In the genomic region with DNA sequence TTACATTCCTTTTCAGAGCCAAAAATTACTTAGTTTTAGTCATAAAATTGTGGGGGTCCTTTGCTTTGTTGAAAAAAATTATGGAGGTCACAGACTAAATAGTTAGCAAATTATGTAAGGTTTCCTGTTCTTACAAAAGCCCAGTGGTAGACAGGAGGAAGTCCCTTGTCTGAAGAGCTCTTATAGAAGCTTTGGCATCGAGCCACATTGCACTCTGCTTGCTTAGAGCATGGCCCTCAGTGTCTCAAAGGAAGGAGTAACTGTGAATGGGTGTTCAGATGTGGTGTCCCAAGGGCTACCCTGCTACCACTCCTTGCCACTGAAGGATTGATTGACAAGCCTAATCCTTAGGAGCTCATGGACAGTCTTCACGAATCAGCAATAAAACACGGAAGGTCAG, we compare ENCODE assay signal across 12 mouse cellular contexts. TPM values are rescaled to one million over a fixed set of nuclear protein-coding genes. Genes with fewer than 3 reads are reported as not detected.
A peak's percentile ranks its signal among the peaks of the same experiment; 100 is the strongest.
DNase-seq lines count a peak whose midpoint lies in the region; ATAC-seq and TF ChIP-seq lines count a peak whose summit lies in the region.
"Had no signal": no experiment of that assay in that cellular context is flagged by ENCODE, and none has a peak within 500 bp of the region (broad histone marks: within the 10 kb centered on the region; RNA-seq: fewer than 3 reads in every experiment).

No protein-coding gene starts in this region.

- no peaks in the 10 kb centered on the region for H3K36me3 ChIP-seq in limb, embryonic 14.5 days (ENCODE audit: control insufficient read depth, insufficient read depth, low read length)
- H3K36me3 ChIP-seq in limb, embryonic 10.5 days, result no peaks in the 10 kb centered on the region
- H3K36me3 ChIP-seq in neural tube, embryonic 15.5 days, result no peaks in the 10 kb centered on the region
- no peaks in the 10 kb centered on the region for H3K36me3 ChIP-seq in hindbrain, embryonic 10.5 days
- H3K36me3 ChIP-seq: liver, embryonic 13.5 days; neural tube, embryonic 13.5 days had no signal

- DNase-seq in cerebellum, postnatal 10 days, result peak; percentile 33 to 34
- DNase-seq in cerebellum, postnatal 25 days, result no peak
- DNase-seq in limb, embryonic 14.5 days (ENCODE audit: low spot score), result peak; percentile 67
- DNase-seq in limb, embryonic 10.5 days (ENCODE audit: low spot score), result no peak
- peak; percentile 36 to 48 for DNase-seq in heart, postnatal 14 days
- DNase-seq in lung, postnatal 36 days, result peak; percentile 85
- no peak for DNase-seq in hindbrain, embryonic 10.5 days (ENCODE audit: low spot score)
- DNase-seq: B cell, adult 2 months; cerebellum, postnatal 36 days; liver, embryonic 13.5 days had no signal

- H3K4me3 ChIP-seq in limb, embryonic 14.5 days (replicated peaks; ENCODE audit: low read length), result no peak overlapping the region
- H3K4me3 ChIP-seq in limb, embryonic 10.5 days, result no peak overlapping the region
- no peak overlapping the region for H3K4me3 ChIP-seq in neural tube, embryonic 15.5 days (replicated peaks)
- H3K4me3 ChIP-seq in hindbrain, embryonic 10.5 days, result no peak overlapping the region
- H3K4me3 ChIP-seq: liver, embryonic 13.5 days; neural tube, embryonic 13.5 days had no signal

- WGBS in limb, embryonic 14.5 days, result 61% methylated on average over 3 of the region's 3 CpGs
- 79% methylated on average over 3 of the region's 3 CpGs for WGBS in limb, embryonic 10.5 days
- 70% methylated on average over 3 of the region's 3 CpGs for WGBS in neural tube, embryonic 15.5 days
- WGBS in hindbrain, embryonic 10.5 days, result 76% methylated on average over 3 of the region's 3 CpGs

- intact Hi-C loops in heart, postnatal 14 days (cut with DNase I), result no loop called here

- no peak overlapping the region for H3K27ac ChIP-seq in limb, embryonic 14.5 days (replicated peaks; ENCODE audit: low read depth, low read length)
- H3K27ac ChIP-seq in limb, embryonic 10.5 days, result no peak overlapping the region
- H3K27ac ChIP-seq in neural tube, embryonic 15.5 days (replicated peaks), result no peak overlapping the region
- no peak overlapping the region for H3K27ac ChIP-seq in hindbrain, embryonic 10.5 days
- H3K27ac ChIP-seq: liver, embryonic 13.5 days; neural tube, embryonic 13.5 days had no signal

- H3K4me2 ChIP-seq in limb, embryonic 14.5 days (replicated peaks; ENCODE audit: low read depth, low read length, severe bottlenecking), result no peak overlapping the region
- no peak overlapping the region for H3K4me2 ChIP-seq in neural tube, embryonic 15.5 days
- H3K4me2 ChIP-seq: liver, embryonic 13.5 days; neural tube, embryonic 13.5 days had no signal

- no peaks in the 10 kb centered on the region for H3K27me3 ChIP-seq in limb, embryonic 14.5 days (ENCODE audit: control insufficient read depth, insufficient read depth, low read length)
- H3K27me3 ChIP-seq in limb, embryonic 10.5 days (ENCODE audit: low read depth, poor library complexity, severe bottlenecking), result no peaks in the 10 kb centered on the region
- H3K27me3 ChIP-seq in neural tube, embryonic 15.5 days (replicated peaks), result no peaks in the 10 kb centered on the region
- no peaks in the 10 kb centered on the region for H3K27me3 ChIP-seq in hindbrain, embryonic 10.5 days (ENCODE audit: insufficient read depth, poor library complexity, severe bottlenecking)
- H3K27me3 ChIP-seq: liver, embryonic 13.5 days; neural tube, embryonic 13.5 days had no signal

- no peak for TF ChIP-seq POLR2A in limb, embryonic 14.5 days (IDR thresholded peaks at IDR 0.05; ENCODE audit: borderline replicate concordance, extremely low read depth, insufficient read depth, insufficient read length)

- H3K9ac ChIP-seq in limb, embryonic 14.5 days (ENCODE audit: low read depth, low read length, severe bottlenecking), result no peak overlapping the region
- H3K9ac ChIP-seq in neural tube, embryonic 15.5 days (replicated peaks), result no peak overlapping the region
- H3K9ac ChIP-seq: liver, embryonic 13.5 days; neural tube, embryonic 13.5 days had no signal

- H3K9me3 ChIP-seq in limb, embryonic 14.5 days (ENCODE audit: control insufficient read depth, low read length), result no peaks in the 10 kb centered on the region
- H3K9me3 ChIP-seq in limb, embryonic 10.5 days (replicated peaks), result no peaks in the 10 kb centered on the region
- no peaks in the 10 kb centered on the region for H3K9me3 ChIP-seq in neural tube, embryonic 15.5 days (replicated peaks)
- H3K9me3 ChIP-seq in hindbrain, embryonic 10.5 days, result no peaks in the 10 kb centered on the region
- H3K9me3 ChIP-seq: liver, embryonic 13.5 days; neural tube, embryonic 13.5 days had no signal

- H3K4me1 ChIP-seq in limb, embryonic 14.5 days (ENCODE audit: control insufficient read depth, insufficient read depth, low read length), result no peaks in the 10 kb centered on the region
- no peaks in the 10 kb centered on the region for H3K4me1 ChIP-seq in limb, embryonic 10.5 days
- H3K4me1 ChIP-seq in neural tube, embryonic 15.5 days, result no peaks in the 10 kb centered on the region
- no peaks in the 10 kb centered on the region for H3K4me1 ChIP-seq in hindbrain, embryonic 10.5 days (replicated peaks)
- H3K4me1 ChIP-seq: neural tube, embryonic 13.5 days had no signal

- ATAC-seq in limb, embryonic 14.5 days (ENCODE audit: low FRiP score, low read depth), result no peak
- no peak for ATAC-seq in neural tube, embryonic 15.5 days (ENCODE audit: low FRiP score)

RNA-seq across cellular contexts. Expression of a gene that starts 25.3 kb away (rescaled TPM):
- polyA plus RNA-seq in limb, embryonic 14.5 days (2012; rRNA removed), result 7.4 and 7.8 TPM in 2 replicates
- polyA plus RNA-seq in limb, embryonic 14.5 days (2014; fragmentation: Nextera tagmentation; extraction: Ambion mirVana), result 8.0 and 11.1 TPM in 2 replicates
- polyA plus RNA-seq in limb, embryonic 10.5 days (2016; fragmentation: Nextera tagmentation; extraction: Ambion mirVana), result 2.0 and 2.9 TPM in 2 replicates
- total RNA-seq in heart, postnatal 14 days (2021), result 1 to 10 TPM; 2.7 to 3.1 TPM
- 2.1 and 2.7 TPM in 2 replicates for polyA plus RNA-seq in neural tube, embryonic 15.5 days (2015; fragmentation: Nextera tagmentation; extraction: Ambion mirVana)
- polyA plus RNA-seq in hindbrain, embryonic 10.5 days (2016; fragmentation: Nextera tagmentation; extraction: Ambion mirVana), result 2.4 and 3.7 TPM in 2 replicates

RNA-seq across cellular contexts. Expression of a gene that starts 40.8 kb away (rescaled TPM):
- polyA plus RNA-seq in limb, embryonic 14.5 days (2012; rRNA removed), result 54.0 and 63.2 TPM in 2 replicates
- polyA plus RNA-seq in limb, embryonic 14.5 days (2014; fragmentation: Nextera tagmentation; extraction: Ambion mirVana), result 171 and 176 TPM in 2 replicates
- 84.7 and 93.5 TPM in 2 replicates for polyA plus RNA-seq in limb, embryonic 10.5 days (2016; fragmentation: Nextera tagmentation; extraction: Ambion mirVana)
- 10 to 100 TPM; 89.0 to 96.3 TPM for total RNA-seq in heart, postnatal 14 days (2021)
- 384 and 458 TPM in 2 replicates for polyA plus RNA-seq in neural tube, embryonic 15.5 days (2015; fragmentation: Nextera tagmentation; extraction: Ambion mirVana)
- 125 and 171 TPM in 2 replicates for polyA plus RNA-seq in hindbrain, embryonic 10.5 days (2016; fragmentation: Nextera tagmentation; extraction: Ambion mirVana)

RNA-seq across cellular contexts. Expression of a gene that starts 40.8 kb away (rescaled TPM):
- polyA plus RNA-seq in limb, embryonic 14.5 days (2012; rRNA removed), result 15.1 and 15.7 TPM in 2 replicates
- 12.9 and 13.1 TPM in 2 replicates for polyA plus RNA-seq in limb, embryonic 14.5 days (2014; fragmentation: Nextera tagmentation; extraction: Ambion mirVana)
- 9.7 TPM in 2 replicates for polyA plus RNA-seq in limb, embryonic 10.5 days (2016; fragmentation: Nextera tagmentation; extraction: Ambion mirVana)
- 1 to 10 TPM; 3.1 to 3.2 TPM for total RNA-seq in heart, postnatal 14 days (2021)
- 13.1 and 16.0 TPM in 2 replicates for polyA plus RNA-seq in neural tube, embryonic 15.5 days (2015; fragmentation: Nextera tagmentation; extraction: Ambion mirVana)
- 10.0 and 14.5 TPM in 2 replicates for polyA plus RNA-seq in hindbrain, embryonic 10.5 days (2016; fragmentation: Nextera tagmentation; extraction: Ambion mirVana)

RNA-seq across cellular contexts. Expression of a gene that starts 42.0 kb away (rescaled TPM):
- 0.04 and 0.09 TPM in 2 replicates for polyA plus RNA-seq in limb, embryonic 14.5 days (2012; rRNA removed)
- polyA plus RNA-seq in limb, embryonic 14.5 days (2014; fragmentation: Nextera tagmentation; extraction: Ambion mirVana), result 0.12 and 0.26 TPM in 2 replicates
- 0.06 TPM in 1 of 2 replicates, not detected in the other for polyA plus RNA-seq in limb, embryonic 10.5 days (2016; fragmentation: Nextera tagmentation; extraction: Ambion mirVana)
- total RNA-seq in heart, postnatal 14 days (2021), result under 1 TPM; 0.14 to 0.44 TPM
- 5.9 TPM in 1 of 2 replicates, not detected in the other for polyA plus RNA-seq in neural tube, embryonic 15.5 days (2015; fragmentation: Nextera tagmentation; extraction: Ambion mirVana)
- polyA plus RNA-seq in hindbrain, embryonic 10.5 days (2016; fragmentation: Nextera tagmentation; extraction: Ambion mirVana), result not detected in 2 replicates
- polyA plus RNA-seq: neural tube, embryonic 13.5 days had no signal

RNA-seq across cellular contexts. Expression of a gene that starts 42.7 kb away (rescaled TPM):
- 167 and 171 TPM in 2 replicates for polyA plus RNA-seq in limb, embryonic 14.5 days (2012; rRNA removed)
- polyA plus RNA-seq in limb, embryonic 14.5 days (2014; fragmentation: Nextera tagmentation; extraction: Ambion mirVana), result 178 and 193 TPM in 2 replicates
- polyA plus RNA-seq in limb, embryonic 10.5 days (2016; fragmentation: Nextera tagmentation; extraction: Ambion mirVana), result 220 and 235 TPM in 2 replicates
- total RNA-seq in heart, postnatal 14 days (2021), result 10 to 100 TPM; 34.7 to 38.4 TPM
- 153 and 167 TPM in 2 replicates for polyA plus RNA-seq in neural tube, embryonic 15.5 days (2015; fragmentation: Nextera tagmentation; extraction: Ambion mirVana)
- polyA plus RNA-seq in hindbrain, embryonic 10.5 days (2016; fragmentation: Nextera tagmentation; extraction: Ambion mirVana), result 240 and 261 TPM in 2 replicates

Comparison
In these comparisons a context has a peak if more than half of its experiments do, and no peak if none do; other contexts are left out.
1. DNase-seq: peak in cerebellum, postnatal 10 days (2 of 2), limb, embryonic 14.5 days (single experiment), heart, postnatal 14 days (2 of 2) and lung, postnatal 36 days (single experiment); none in cerebellum, postnatal 25 days (0 of 2), limb, embryonic 10.5 days (single experiment) and hindbrain, embryonic 10.5 days (single experiment).